Mouse (Mus musculus) midbrain, embryonic 13.5 days (tissue): ENCODE results near the gene Commd8. TPM values are rescaled to one million over a fixed set of nuclear protein-coding genes. Genes with fewer than 3 reads are reported as not detected.
"Not testable (repeated sequence)": the region's sequence is repeated elsewhere in the genome, so short reads cannot be mapped to it uniquely, and the experiment has no call there.

Source experiments
- ATAC-seq: fragments of 200-750 bp; cut with Nextera tagmentation; 2 replicates; pipeline ENCODE4 v1.8.0; 2017; ENCODE audit warnings: mild to moderate bottlenecking, moderate TSS enrichment, moderate library complexity
- H3K27ac ChIP-seq: fragments of 300-500 bp; sonication (generic); 2 replicates; pipeline ENCODE4 v1.5.1; 2015; ENCODE audit warnings: inconsistent platforms, mild to moderate bottlenecking, moderate library complexity
- H3K27me3 ChIP-seq: fragments of 300-500 bp; sonication (generic); 2 replicates; pipeline ENCODE4 v1.6.1; 2015; ENCODE audit warnings: mild to moderate bottlenecking, inconsistent platforms
- H3K36me3 ChIP-seq: fragments of 300-500 bp; sonication (generic); 2 replicates; pipeline ENCODE4 v1.6.1; 2015; ENCODE audit warnings: mild to moderate bottlenecking, inconsistent platforms
- H3K4me1 ChIP-seq: fragments of 300-500 bp; sonication (generic); replicated peaks from 2 replicates; pipeline ENCODE4 v1.6.1; 2015; ENCODE audit warnings: inconsistent platforms
- H3K4me2 ChIP-seq: fragments of 300-500 bp; sonication (generic); replicated peaks from 2 replicates; pipeline ENCODE4 v1.6.1; 2015; ENCODE audit warnings: moderate library complexity, mild to moderate bottlenecking, inconsistent platforms
- H3K4me3 ChIP-seq: fragments of 300-500 bp; sonication (generic); replicated peaks from 2 replicates; pipeline ENCODE4 v1.5.1; 2015; ENCODE audit warnings: mild to moderate bottlenecking, inconsistent platforms
- H3K9ac ChIP-seq: fragments of 300-500 bp; sonication (generic); replicated peaks from 2 replicates; pipeline ENCODE4 v1.6.1; 2015; ENCODE audit warnings: mild to moderate bottlenecking, inconsistent platforms
- H3K9me3 ChIP-seq: fragments of 300-500 bp; sonication (generic); 2 replicates; pipeline ENCODE4 v1.6.1; 2016; ENCODE audit warnings: mild to moderate bottlenecking, inconsistent platforms
- WGBS: fragments of 180-500 bp; shearing (Covaris S2); methylation state at CpG from one replicate; pipeline ENCODE4 v1.1.7; 2015; 5-methylcytosine and 5-hydroxymethylcytosine counted together
- polyA plus RNA-seq: library from polyadenylated mRNA; unstranded; fragments of >200 nt; fragmentation: Nextera tagmentation; extraction: Ambion mirVana; gene quantifications from 2 replicates; pipeline ENCODE4 v1.2.1, GENCODE M21; 2015

The Commd8 gene
- polyA plus RNA-seq, 1 experiment from 2014 or later, result 147 TPM

GRCm38 (mm10) chr5:72162855-72163254 lies 5.1 kb downstream of the Commd8 start:
- H3K4me3 ChIP-seq, result no peak overlapping the region
- peak overlapping the region; percentile 32; the same call in 1 of the 2 replicates for H3K9ac ChIP-seq
- H3K36me3 ChIP-seq, result peaks cover 37% of the 10 kb centered on the region
- H3K4me2 ChIP-seq, result no peak overlapping the region
- H3K27me3 ChIP-seq, result no peaks in the 10 kb centered on the region
- no peaks in the 10 kb centered on the region for H3K9me3 ChIP-seq
- H3K4me1 ChIP-seq, result peaks cover 18% of the 10 kb centered on the region
- ATAC-seq, result no peak
- no peak overlapping the region for H3K27ac ChIP-seq
- 85% methylated on average over 5 of the region's 5 CpGs for WGBS

GRCm38 (mm10) chr5:72160781-72161485 lies 7.1 kb downstream of the Commd8 start:
- 94% methylated on average over 11 of the region's 11 CpGs for WGBS
- H3K4me1 ChIP-seq, result 0 out of 2 replicates have a peak, but pooled peaks cover 4% of the 10 kb centered on the region
- no peak overlapping the region for H3K9ac ChIP-seq
- H3K36me3 ChIP-seq, result peaks cover 54% of the 10 kb centered on the region
- no peak for ATAC-seq
- no peak overlapping the region for H3K4me3 ChIP-seq
- H3K9me3 ChIP-seq, result no peaks in the 10 kb centered on the region
- H3K4me2 ChIP-seq, result no peak overlapping the region
- H3K27ac ChIP-seq, result no peak overlapping the region
- no peaks in the 10 kb centered on the region for H3K27me3 ChIP-seq

GRCm38 (mm10) chr5:72159537-72159936 lies 8.5 kb downstream of the Commd8 start:
- 0 out of 2 replicates have a peak, but pooled peaks cover 4% of the 10 kb centered on the region for H3K4me1 ChIP-seq
- no peaks in the 10 kb centered on the region for H3K9me3 ChIP-seq
- no peak overlapping the region for H3K4me2 ChIP-seq
- no peak overlapping the region for H3K9ac ChIP-seq
- no peak overlapping the region for H3K27ac ChIP-seq
- no peak overlapping the region for H3K4me3 ChIP-seq
- no peak for ATAC-seq
- 86% methylated on average over 6 of the region's 6 CpGs for WGBS
- H3K36me3 ChIP-seq, result peaks cover 55% of the 10 kb centered on the region
- H3K27me3 ChIP-seq, result no peaks in the 10 kb centered on the region

GRCm38 (mm10) chr5:72158667-72159066 lies 9.3 kb downstream of the Commd8 start:
- no peak for ATAC-seq
- Histone ChIP-seq H3K9ac (no peak overlapping the region), H3K27me3 (no peaks in the 10 kb centered on the region), H3K4me2 (no peak overlapping the region), H3K4me3 (no peak overlapping the region), H3K4me1 (no peaks in the 10 kb centered on the region), H3K36me3 (peaks cover 55% of the 10 kb centered on the region), H3K27ac (no peak overlapping the region), H3K9me3 (no peaks in the 10 kb centered on the region)
- 94% methylated on average over 12 of the region's 12 CpGs for WGBS

GRCm38 (mm10) chr5:72156598-72156997 lies 11.4 kb downstream of the Commd8 start:
- Histone ChIP-seq H3K27me3 (no peaks in the 10 kb centered on the region), H3K36me3 (peaks cover 47% of the 10 kb centered on the region), H3K4me2 (no peak overlapping the region), H3K9ac (no peak overlapping the region), H3K4me1 (no peaks in the 10 kb centered on the region), H3K27ac (no peak overlapping the region), H3K4me3 (no peak overlapping the region), H3K9me3 (no peaks in the 10 kb centered on the region)
- WGBS, result 96% methylated on average over 5 of the region's 5 CpGs
- no peak for ATAC-seq

- not testable (repeated sequence) for H3K27me3 ChIP-seq, H3K9me3 ChIP-seq, H3K4me2 ChIP-seq, H3K27ac ChIP-seq, H3K9ac ChIP-seq, ATAC-seq, H3K4me1 ChIP-seq, H3K4me3 ChIP-seq
- 71% methylated on average over 3 of the region's 3 CpGs for WGBS
- peaks cover 39% of the 10 kb centered on the region for H3K36me3 ChIP-seq
These were observed 12.3 kb downstream of the Commd8 start for GRCm38 (mm10) chr5:72155686-72156085.

- ATAC-seq, result no peak
- peaks cover under 1% of the 10 kb centered on the region; the same call in 1 of the 2 replicates for H3K36me3 ChIP-seq
- H3K4me1 ChIP-seq, result peaks cover 6% of the 10 kb centered on the region
- no peak overlapping the region for H3K9ac ChIP-seq
- H3K27me3 ChIP-seq, result no peaks in the 10 kb centered on the region
- H3K4me3 ChIP-seq, result no peak overlapping the region
- no peak overlapping the region for H3K27ac ChIP-seq
- H3K9me3 ChIP-seq, result no peaks in the 10 kb centered on the region
- WGBS, result 100% methylated on average over 5 of the region's 5 CpGs
- no peak overlapping the region for H3K4me2 ChIP-seq
These were observed 17.1 kb downstream of the Commd8 start for GRCm38 (mm10) chr5:72150870-72151269.

GRCm38 (mm10) chr5:72148679-72149078 lies 19.3 kb downstream of the Commd8 start:
- Histone ChIP-seq H3K9ac (no peak overlapping the region), H3K36me3 (no peaks in the 10 kb centered on the region), H3K4me3 (no peak overlapping the region), H3K27ac (no peak overlapping the region), H3K4me1 (peaks cover 6% of the 10 kb centered on the region), H3K9me3 (no peaks in the 10 kb centered on the region), H3K27me3 (no peaks in the 10 kb centered on the region), H3K4me2 (no peak overlapping the region)
- ATAC-seq, result no peak
- 50% methylated on average over 5 of the region's 5 CpGs for WGBS

- H3K9ac ChIP-seq, result no peak overlapping the region
- H3K36me3 ChIP-seq, result no peaks in the 10 kb centered on the region
- 65% methylated on average over 1 of the region's 1 CpGs for WGBS
- no peak for ATAC-seq
- H3K4me2 ChIP-seq, result no peak overlapping the region
- no peaks in the 10 kb centered on the region for H3K27me3 ChIP-seq
- H3K9me3 ChIP-seq, result 0 out of 2 replicates have a peak, but pooled peaks cover 3% of the 10 kb centered on the region
- H3K27ac ChIP-seq, result no peak overlapping the region
- no peaks in the 10 kb centered on the region; the same call in 1 of the 2 replicates for H3K4me1 ChIP-seq
- no peak overlapping the region for H3K4me3 ChIP-seq
These were observed 28.4 kb downstream of the Commd8 start for GRCm38 (mm10) chr5:72139619-72140018.

GRCm38 (mm10) chr5:72138256-72138655 lies 29.7 kb downstream of the Commd8 start:
- WGBS, result 83% methylated on average over 7 of the region's 7 CpGs
- Histone ChIP-seq H3K36me3 (no peaks in the 10 kb centered on the region), H3K9me3 (0 out of 2 replicates have a peak, but pooled peaks cover 3% of the 10 kb centered on the region), H3K4me3 (no peak overlapping the region), H3K27ac (no peak overlapping the region), H3K27me3 (no peaks in the 10 kb centered on the region), H3K9ac (no peak overlapping the region), H3K4me1 (no peaks in the 10 kb centered on the region; the same call in 1 of the 2 replicates), H3K4me2 (no peak overlapping the region)
- ATAC-seq, result no peak

GRCm38 (mm10) chr5:72133906-72134305 lies 34.1 kb downstream of the Commd8 start:
- H3K4me3 ChIP-seq, result no peak overlapping the region
- H3K4me1 ChIP-seq, result no peaks in the 10 kb centered on the region
- no peak for ATAC-seq
- H3K36me3 ChIP-seq, result no peaks in the 10 kb centered on the region
- H3K27me3 ChIP-seq, result no peaks in the 10 kb centered on the region
- WGBS, result 74% methylated on average over 2 of the region's 2 CpGs
- H3K27ac ChIP-seq, result no peak overlapping the region
- H3K9ac ChIP-seq, result no peak overlapping the region
- H3K4me2 ChIP-seq, result no peak overlapping the region
- 0 out of 2 replicates have a peak, but pooled peaks cover 3% of the 10 kb centered on the region for H3K9me3 ChIP-seq

- 90% methylated on average over 4 of the region's 4 CpGs for WGBS
- Histone ChIP-seq H3K27ac (no peak overlapping the region), H3K9ac (no peak overlapping the region), H3K4me2 (no peak overlapping the region), H3K4me3 (no peak overlapping the region), H3K36me3 (no peaks in the 10 kb centered on the region), H3K9me3 (no peaks in the 10 kb centered on the region), H3K27me3 (no peaks in the 10 kb centered on the region), H3K4me1 (no peaks in the 10 kb centered on the region)
- ATAC-seq, result no peak
These were observed 41.3 kb downstream of the Commd8 start for GRCm38 (mm10) chr5:72126681-72127080.
